Mouse (Mus musculus) neural tube, embryonic 15.5 days (tissue): ENCODE data around the gene Cpsf4. TPM values are rescaled to one million over a fixed set of nuclear protein-coding genes. Genes with fewer than 3 reads are reported as not detected.
A peak's percentile ranks its signal among the peaks of the same experiment; 100 is the strongest.
"Not testable (repeated sequence)": the region's sequence is repeated elsewhere in the genome, so short reads cannot be mapped to it uniquely, and the experiment has no call there.

Experiments used
- ATAC-seq: fragments of 200-750 bp; cut with Nextera tagmentation; 2 replicates; pipeline ENCODE4 v1.8.0; 2017; ENCODE audit warnings: mild to moderate bottlenecking, moderate TSS enrichment, moderate library complexity; ENCODE audit not compliant: low FRiP score
- H3K27ac ChIP-seq: fragments of 300-500 bp; sonication (generic); replicated peaks from 2 replicates; pipeline ENCODE4 v1.5.1; 2015; ENCODE audit warnings: mild to moderate bottlenecking, inconsistent platforms
- H3K27me3 ChIP-seq: fragments of 300-500 bp; sonication (generic); replicated peaks from 2 replicates; pipeline ENCODE4 v1.6.1; 2015; ENCODE audit warnings: inconsistent platforms
- H3K36me3 ChIP-seq: fragments of 300-500 bp; sonication (generic); 2 replicates; pipeline ENCODE4 v1.6.1; 2015; ENCODE audit warnings: inconsistent platforms
- H3K4me1 ChIP-seq: fragments of 300-500 bp; sonication (generic); 2 replicates; pipeline ENCODE4 v1.6.1; 2015; ENCODE audit warnings: inconsistent platforms
- H3K4me2 ChIP-seq: fragments of 300-500 bp; sonication (generic); 2 replicates; pipeline ENCODE4 v1.6.1; 2015; ENCODE audit warnings: inconsistent platforms, mild to moderate bottlenecking, moderate library complexity
- H3K4me3 ChIP-seq: fragments of 300-500 bp; sonication (generic); replicated peaks from 2 replicates; pipeline ENCODE4 v1.5.1; 2015; ENCODE audit warnings: mild to moderate bottlenecking, inconsistent platforms
- H3K9ac ChIP-seq: fragments of 300-500 bp; sonication (generic); replicated peaks from 2 replicates; pipeline ENCODE4 v1.6.1; 2015; ENCODE audit warnings: mild to moderate bottlenecking, inconsistent platforms
- H3K9me3 ChIP-seq: fragments of 300-500 bp; sonication (generic); replicated peaks from 2 replicates; pipeline ENCODE4 v1.6.1; 2016; ENCODE audit warnings: inconsistent platforms
- WGBS: fragments of 180-500 bp; shearing (Covaris S2); methylation state at CpG from one replicate; pipeline ENCODE4 v1.1.7; 2015; ENCODE audit warnings: mixed read lengths; 5-methylcytosine and 5-hydroxymethylcytosine counted together
- polyA plus RNA-seq: library from polyadenylated mRNA; unstranded; fragments of >200 nt; fragmentation: Nextera tagmentation; extraction: Ambion mirVana; gene quantifications from 2 replicates; pipeline ENCODE4 v1.2.1, GENCODE M21; 2015

The Cpsf4 gene
- polyA plus RNA-seq, result 49.7 and 50.3 TPM in 2 replicates

- H3K36me3 ChIP-seq, result peaks cover 47% of the 10 kb centered on the region
- H3K27ac ChIP-seq, result peak within 1 kb of the TSS; percentile 84
- H3K4me1 ChIP-seq, result peaks cover 45% of the 10 kb centered on the region
- H3K4me3 ChIP-seq, result peak within 1 kb of the TSS; percentile 97
- H3K9ac ChIP-seq, result peak within 1 kb of the TSS; percentile 90
- no peaks in the 10 kb centered on the region for H3K9me3 ChIP-seq
- ATAC-seq, result peak; percentile 94
- H3K27me3 ChIP-seq, result no peaks in the 10 kb centered on the region
- WGBS, result under 1% methylated on average over 51 of the region's 51 CpGs
- H3K4me2 ChIP-seq, result peak within 1 kb of the TSS; percentile 97
Observed at GRCm38 (mm10) chr5:145166536-145167305, at the start of gene Cpsf4, which contains the start of gene Ptcd1. TSS of gene Cpsf4 (plus strand) at chr5:145167213. TSS of gene Ptcd1 (minus strand) at chr5:145167108.

- peaks cover 17% of the 10 kb centered on the region for H3K4me1 ChIP-seq
- H3K4me2 ChIP-seq, result no peak overlapping the region
- H3K4me3 ChIP-seq, result no peak overlapping the region
- H3K27ac ChIP-seq, result no peak overlapping the region
- ATAC-seq, result no peak
- no peaks in the 10 kb centered on the region for H3K36me3 ChIP-seq
- no peaks in the 10 kb centered on the region for H3K9me3 ChIP-seq
- H3K9ac ChIP-seq, result no peak overlapping the region
- peaks cover 20% of the 10 kb centered on the region for H3K27me3 ChIP-seq
- WGBS, result 67% methylated on average over 6 of the region's 6 CpGs
Observed at GRCm38 (mm10) chr5:145118005-145118404, 49.0 kb upstream of the Cpsf4 start.

GRCm38 (mm10) chr5:145118461-145118860, 48.6 kb upstream of the Cpsf4 start:
- Histone ChIP-seq H3K4me2 (no peak overlapping the region), H3K27ac (no peak overlapping the region), H3K27me3 (peaks cover 19% of the 10 kb centered on the region), H3K4me3 (no peak overlapping the region), H3K9ac (no peak overlapping the region), H3K9me3 (no peaks in the 10 kb centered on the region), H3K4me1 (peaks cover 17% of the 10 kb centered on the region), H3K36me3 (no peaks in the 10 kb centered on the region)
- 86% methylated on average over 5 of the region's 5 CpGs for WGBS
- no peak for ATAC-seq

- 94% methylated on average over 2 of the region's 2 CpGs for WGBS
- Histone ChIP-seq H3K4me2 (no peak overlapping the region), H3K27ac (no peak overlapping the region), H3K9ac (no peak overlapping the region), H3K9me3 (no peaks in the 10 kb centered on the region), H3K27me3 (peaks cover 10% of the 10 kb centered on the region; the same call in 1 of the 2 replicates), H3K4me3 (no peak overlapping the region), H3K36me3 (peaks cover 8% of the 10 kb centered on the region; the same call in 1 of the 2 replicates), H3K4me1 (peaks cover 11% of the 10 kb centered on the region)
- no peak for ATAC-seq
Observed at GRCm38 (mm10) chr5:145119385-145119784, 47.6 kb upstream of the Cpsf4 start.

- H3K4me1 ChIP-seq, result 0 out of 2 replicates have a peak, but pooled peaks cover 3% of the 10 kb centered on the region
- WGBS, result 78% methylated on average over 7 of the region's 7 CpGs
- H3K9me3 ChIP-seq, result no peaks in the 10 kb centered on the region
- no peak overlapping the region for H3K4me2 ChIP-seq
- H3K27me3 ChIP-seq, result 0 out of 2 replicates have a peak, but pooled peaks cover 5% of the 10 kb centered on the region
- H3K9ac ChIP-seq, result no peak overlapping the region
- H3K36me3 ChIP-seq, result peaks cover 18% of the 10 kb centered on the region
- ATAC-seq, result no peak
- no peak overlapping the region for H3K4me3 ChIP-seq
- no peak overlapping the region for H3K27ac ChIP-seq
Observed at GRCm38 (mm10) chr5:145120921-145121320, 46.1 kb upstream of the Cpsf4 start.

GRCm38 (mm10) chr5:145123396-145123795, 43.6 kb upstream of the Cpsf4 start:
- peaks cover 38% of the 10 kb centered on the region for H3K36me3 ChIP-seq
- 96% methylated on average over 19 of the region's 19 CpGs for WGBS
- H3K4me1 ChIP-seq, result no peaks in the 10 kb centered on the region
- no peaks in the 10 kb centered on the region for H3K27me3 ChIP-seq
- no peak for ATAC-seq
- no peak overlapping the region for H3K4me2 ChIP-seq
- no peak overlapping the region for H3K9ac ChIP-seq
- no peak overlapping the region for H3K27ac ChIP-seq
- no peaks in the 10 kb centered on the region for H3K9me3 ChIP-seq
- no peak overlapping the region for H3K4me3 ChIP-seq

GRCm38 (mm10) chr5:145126580-145126979, 40.4 kb upstream of the Cpsf4 start:
- WGBS, result 94% methylated on average over 9 of the region's 9 CpGs

GRCm38 (mm10) chr5:145129124-145129523, 37.9 kb upstream of the Cpsf4 start:
- H3K9ac ChIP-seq, result no peak overlapping the region
- H3K9me3 ChIP-seq, result no peaks in the 10 kb centered on the region
- 95% methylated on average over 4 of the region's 4 CpGs for WGBS

More at GRCm38 (mm10) chr5:145126580-145126979, 40.4 kb upstream of the Cpsf4 start:
- Histone ChIP-seq H3K36me3 (peaks cover 65% of the 10 kb centered on the region), H3K27me3 (no peaks in the 10 kb centered on the region), H3K9me3 (no peaks in the 10 kb centered on the region), H3K27ac (no peak overlapping the region), H3K4me1 (no peaks in the 10 kb centered on the region), H3K9ac (no peak overlapping the region), H3K4me3 (no peak overlapping the region), H3K4me2 (no peak overlapping the region)
- no peak for ATAC-seq

GRCm38 (mm10) chr5:145129773-145130172, 37.2 kb upstream of the Cpsf4 start:
- not testable (repeated sequence) for H3K9me3 ChIP-seq, H3K27ac ChIP-seq, H3K27me3 ChIP-seq, H3K4me1 ChIP-seq, ATAC-seq, H3K9ac ChIP-seq, H3K4me3 ChIP-seq, H3K4me2 ChIP-seq
- WGBS, result 96% methylated on average over 6 of the region's 6 CpGs
- peaks cover 86% of the 10 kb centered on the region for H3K36me3 ChIP-seq

More at GRCm38 (mm10) chr5:145129124-145129523, 37.9 kb upstream of the Cpsf4 start:
- Histone ChIP-seq H3K27ac (no peak overlapping the region), H3K4me1 (no peaks in the 10 kb centered on the region), H3K27me3 (no peaks in the 10 kb centered on the region), H3K4me3 (no peak overlapping the region), H3K4me2 (no peak overlapping the region), H3K36me3 (peaks cover 86% of the 10 kb centered on the region)
- ATAC-seq, result no peak

GRCm38 (mm10) chr5:145130191-145130590, 36.8 kb upstream of the Cpsf4 start:
- Histone ChIP-seq H3K4me2 (no peak overlapping the region), H3K4me1 (no peaks in the 10 kb centered on the region), H3K36me3 (peaks cover 86% of the 10 kb centered on the region), H3K27me3 (no peaks in the 10 kb centered on the region), H3K27ac (no peak overlapping the region), H3K9me3 (no peaks in the 10 kb centered on the region), H3K4me3 (no peak overlapping the region), H3K9ac (no peak overlapping the region)
- WGBS, result 89% methylated on average over 11 of the region's 11 CpGs
- ATAC-seq, result no peak

GRCm38 (mm10) chr5:145130995-145131394, 36.0 kb upstream of the Cpsf4 start:
- Histone ChIP-seq H3K4me1 (no peaks in the 10 kb centered on the region), H3K27ac (no peak overlapping the region), H3K9ac (no peak overlapping the region), H3K36me3 (peaks cover 88% of the 10 kb centered on the region), H3K9me3 (no peaks in the 10 kb centered on the region), H3K4me2 (no peak overlapping the region), H3K27me3 (no peaks in the 10 kb centered on the region), H3K4me3 (no peak overlapping the region)
- whole genome bisulfite sequencing, result 92% methylated on average over 3 of the region's 3 CpGs
- ATAC-seq, result no peak

- 90% methylated on average over 6 of the region's 6 CpGs for WGBS
- not testable (repeated sequence) for H3K4me2 ChIP-seq, H3K9me3 ChIP-seq, H3K4me3 ChIP-seq, ATAC-seq, H3K27ac ChIP-seq, H3K27me3 ChIP-seq, H3K9ac ChIP-seq
- peaks cover 79% of the 10 kb centered on the region for H3K36me3 ChIP-seq
- H3K4me1 ChIP-seq, result peaks cover 14% of the 10 kb centered on the region
Observed at GRCm38 (mm10) chr5:145133275-145133674, 33.7 kb upstream of the Cpsf4 start.
